10 mouse cellular contexts compared by ENCODE assay signal in the genomic region with DNA sequence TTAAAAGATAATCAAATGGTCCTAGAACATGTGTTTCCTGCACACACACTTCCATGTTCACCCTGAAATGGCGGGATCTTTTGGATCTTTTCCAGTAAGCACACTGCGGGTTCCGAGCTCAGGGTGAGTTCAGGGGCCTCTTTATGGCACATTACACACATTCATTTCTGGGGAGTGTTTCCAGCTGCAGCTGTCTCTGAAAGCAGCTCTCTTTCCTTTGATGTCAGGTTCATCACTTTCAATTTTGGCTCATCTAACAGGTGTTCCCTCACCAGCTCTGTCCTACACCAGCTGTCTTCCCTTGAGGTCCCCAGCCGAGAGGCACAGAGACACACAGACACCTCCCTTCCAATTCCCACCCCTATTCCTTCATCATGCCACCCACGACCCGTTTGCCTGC.
A peak's percentile ranks its signal among the peaks of the same experiment; 100 is the strongest.
DNase-seq lines count a peak whose midpoint lies in the region; ATAC-seq and TF ChIP-seq lines count a peak whose summit lies in the region.
"Had no signal": no experiment of that assay in that cellular context is flagged by ENCODE, and none has a peak within 500 bp of the region (broad histone marks: within the 10 kb centered on the region; RNA-seq: fewer than 3 reads in every experiment).

No protein-coding gene starts in this region.

- TF ChIP-seq CTCF in gastrocnemius, adult 2 months (IDR thresholded peaks at IDR 0.05) = no peak
- no peak for TF ChIP-seq CTCF in intestine, postnatal 0 days (IDR thresholded peaks at IDR 0.05; ENCODE audit: low read depth)

- DNase-seq in gastrocnemius, adult 2 months = no peak
- no peak for DNase-seq in gastrocnemius, postnatal 10 days
- DNase-seq in thymus, postnatal 14 days = peak; percentile 66
- no peak for DNase-seq in kidney, adult 18-20 months
- DNase-seq in urinary bladder, postnatal 14 days (ENCODE audit: low spot score) = no peak
- DNase-seq: adrenal gland, postnatal 10 days had no signal

- intact Hi-C loops in gastrocnemius, adult 2 months (cut with DNase I) = loop anchor here (5.0 kb wide), 1 partner anchor 194 kb away; a partner anchor contains a TSS

- H3K9me3 ChIP-seq in midbrain, embryonic 12.5 days = no peaks in the 10 kb centered on the region
- no peaks in the 10 kb centered on the region for H3K9me3 ChIP-seq in midbrain, embryonic 16.5 days (replicated peaks; ENCODE audit: control insufficient read depth, low read length, poor library complexity, severe bottlenecking)
- no peaks in the 10 kb centered on the region for H3K9me3 ChIP-seq in intestine, postnatal 0 days (ENCODE audit: control insufficient read depth)
- H3K9me3 ChIP-seq: hindbrain, embryonic 15.5 days had no signal

- peaks cover 27% of the 10 kb centered on the region for H3K4me1 ChIP-seq in midbrain, embryonic 12.5 days
- H3K4me1 ChIP-seq in midbrain, embryonic 16.5 days (ENCODE audit: control insufficient read depth, insufficient read depth, low read length) = peaks cover 10% of the 10 kb centered on the region; the same call in 1 of the 2 replicates
- H3K4me1 ChIP-seq in intestine, postnatal 0 days (replicated peaks; ENCODE audit: control insufficient read depth, insufficient read depth, low read length) = peaks cover 4% of the 10 kb centered on the region; the same call in 1 of the 2 replicates

- H3K36me3 ChIP-seq in midbrain, embryonic 12.5 days = no peaks in the 10 kb centered on the region
- H3K36me3 ChIP-seq in midbrain, embryonic 16.5 days (ENCODE audit: control insufficient read depth, insufficient read depth, low read length) = no peaks in the 10 kb centered on the region
- H3K36me3 ChIP-seq in intestine, postnatal 0 days (ENCODE audit: control insufficient read depth, insufficient read depth) = no peaks in the 10 kb centered on the region; the same call in 1 of the 2 replicates
- H3K36me3 ChIP-seq: hindbrain, embryonic 15.5 days had no signal

- 64% methylated on average over 6 of the region's 6 CpGs for WGBS in midbrain, embryonic 12.5 days
- 56% methylated on average over 6 of the region's 6 CpGs for WGBS in midbrain, embryonic 16.5 days
- WGBS in intestine, postnatal 0 days = 34% methylated on average over 6 of the region's 6 CpGs

- H3K27ac ChIP-seq in gastrocnemius, adult 2 months = peak overlapping the region; percentile 43; the same call in 1 of the 2 replicates
- 0 out of 2 replicates have a peak overlapping the region, but pooled peaks have one; percentile 11 for H3K27ac ChIP-seq in midbrain, embryonic 12.5 days (replicated peaks)
- no peak overlapping the region for H3K27ac ChIP-seq in midbrain, embryonic 16.5 days (ENCODE audit: low read length)
- no peak overlapping the region for H3K27ac ChIP-seq in intestine, postnatal 0 days (ENCODE audit: low read depth, low read length)

- no peak overlapping the region for H3K4me2 ChIP-seq in midbrain, embryonic 12.5 days (replicated peaks)
- no peak overlapping the region for H3K4me2 ChIP-seq in midbrain, embryonic 16.5 days (ENCODE audit: low read length)
- H3K4me2 ChIP-seq in intestine, postnatal 0 days (replicated peaks; ENCODE audit: low read depth) = peak overlapping the region; percentile 21; the same call in 1 of the 2 replicates
- H3K4me2 ChIP-seq: hindbrain, embryonic 15.5 days had no signal

- no peak for ATAC-seq in midbrain, embryonic 12.5 days (ENCODE audit: low FRiP score, low read depth)
- no peak for ATAC-seq in midbrain, embryonic 16.5 days
- ATAC-seq in intestine, postnatal 0 days = peak; percentile 74

- no peak overlapping the region for H3K4me3 ChIP-seq in gastrocnemius, adult 2 months
- H3K4me3 ChIP-seq in midbrain, embryonic 12.5 days = no peak overlapping the region
- no peak overlapping the region for H3K4me3 ChIP-seq in midbrain, embryonic 16.5 days (ENCODE audit: low read depth, low read length)
- no peak overlapping the region for H3K4me3 ChIP-seq in intestine, postnatal 0 days (ENCODE audit: low read depth, low read length)
- H3K4me3 ChIP-seq: hindbrain, embryonic 15.5 days had no signal

- no peak overlapping the region for H3K9ac ChIP-seq in midbrain, embryonic 12.5 days (replicated peaks)
- no peak overlapping the region for H3K9ac ChIP-seq in midbrain, embryonic 16.5 days (ENCODE audit: low read depth, low read length)
- no peak overlapping the region for H3K9ac ChIP-seq in intestine, postnatal 0 days (ENCODE audit: low read depth, low read length)
- H3K9ac ChIP-seq: hindbrain, embryonic 15.5 days had no signal

- H3K27me3 ChIP-seq in midbrain, embryonic 12.5 days = no peaks in the 10 kb centered on the region
- H3K27me3 ChIP-seq in midbrain, embryonic 16.5 days (ENCODE audit: control insufficient read depth, insufficient read depth, low read depth, low read length) = no peaks in the 10 kb centered on the region
- H3K27me3 ChIP-seq in intestine, postnatal 0 days (replicated peaks; ENCODE audit: control insufficient read depth, insufficient read depth, low read length) = no peaks in the 10 kb centered on the region
- H3K27me3 ChIP-seq: hindbrain, embryonic 15.5 days had no signal

Comparison
In these comparisons a context has a peak if more than half of its experiments do, and no peak if none do; other contexts are left out.
1. H3K27ac ChIP-seq: peak in gastrocnemius, adult 2 months (single experiment) and midbrain, embryonic 12.5 days (single experiment); none in midbrain, embryonic 16.5 days (single experiment) and intestine, postnatal 0 days (single experiment).